8 mouse cellular contexts compared by ENCODE assay signal in genomic region chr7:45470869-45471268, GRCm38 (mm10). TPM values are rescaled to one million over a fixed set of nuclear protein-coding genes. Genes with fewer than 3 reads are reported as not detected.
DNase-seq lines count a peak whose midpoint lies in the region; ATAC-seq and TF ChIP-seq lines count a peak whose summit lies in the region.

No protein-coding gene starts in this region.

- peak; percentile 85 for DNase-seq in kidney, adult 18-20 months
- DNase-seq in ES-E14 (ENCODE audit: low read depth, low spot score), result no peak
- DNase-seq in adrenal gland, postnatal 25 days, result peak; percentile 73
- peak; percentile 66 for DNase-seq in gastrocnemius, postnatal 14 days
- DNase-seq in left cerebral cortex, postnatal 25 days (ENCODE audit: low spot score in 2 of 2), result peak; percentile 79 to 85
- peak; percentile 57 to 73 for DNase-seq in natural killer cell, adult 2 months (ENCODE audit: low spot score in 2 of 2)
- peak; percentile 87 for DNase-seq in thymus, postnatal 4 days

- no peak overlapping the region for H3K9ac ChIP-seq in kidney, embryonic 14.5 days (ENCODE audit: low read depth, low read length)
- H3K9ac ChIP-seq in ES-E14 (ENCODE audit: insufficient read depth, low read depth, low read length, poor library complexity, severe bottlenecking), result no peak overlapping the region

- H3K27me3 ChIP-seq in kidney, embryonic 14.5 days (ENCODE audit: control insufficient read depth, insufficient read depth, low read length), result no peaks in the 10 kb centered on the region

- peaks cover 3% of the 10 kb centered on the region for H3K4me1 ChIP-seq in kidney, embryonic 14.5 days (ENCODE audit: control insufficient read depth, insufficient read depth, low read length)
- peaks cover 0 to 7% of the 10 kb centered on the region in 2 experiments; a peak in 3 of 4 replicates for H3K4me1 ChIP-seq in ES-E14 (ENCODE audit: control insufficient read depth in 2 of 2, insufficient read depth in 2 of 2, low read length in 2 of 2, poor library complexity in 1 of 2)

- H3K4me2 ChIP-seq in kidney, embryonic 14.5 days (replicated peaks; ENCODE audit: low read depth, low read length), result no peak overlapping the region

- ATAC-seq in kidney, embryonic 14.5 days (ENCODE audit: low FRiP score, low TSS enrichment), result no peak

- WGBS in kidney, embryonic 14.5 days, result 3% methylated on average over 3 of the region's 3 CpGs

- no peaks in the 10 kb centered on the region for H3K36me3 ChIP-seq in kidney, embryonic 14.5 days (ENCODE audit: control insufficient read depth, insufficient read depth, low read length)
- H3K36me3 ChIP-seq in ES-E14 (ENCODE audit: control insufficient read depth, insufficient read depth, low read length, poor library complexity, severe bottlenecking), result peaks cover 4% of the 10 kb centered on the region; the same call in 1 of the 2 replicates

- in situ Hi-C loops in ES-E14 (cut with MboI; ENCODE audit: low sequenced_read_pairs in 2 of 2, unreplicated experiment in 2 of 2), result loop anchor here in 1 of 2 experiments (10.0 kb wide), 1 partner anchor 124 kb away; no protein-coding TSS in a partner anchor

- H3K9me3 ChIP-seq in kidney, embryonic 14.5 days (ENCODE audit: control insufficient read depth, low read length), result no peaks in the 10 kb centered on the region
- no peaks in the 10 kb centered on the region for H3K9me3 ChIP-seq in ES-E14 (ENCODE audit: control insufficient read depth, insufficient read depth, low read depth, low read length)

- H3K27ac ChIP-seq in kidney, embryonic 14.5 days (ENCODE audit: low read depth, low read length), result no peak overlapping the region
- no peak overlapping the region for H3K27ac ChIP-seq in ES-E14 (ENCODE audit: insufficient read depth, low read depth, low read length, poor library complexity, severe bottlenecking)

- H3K4me3 ChIP-seq in kidney, embryonic 14.5 days (ENCODE audit: low read length), result no peak overlapping the region
- no peak overlapping the region for H3K4me3 ChIP-seq in ES-E14 (ENCODE audit: insufficient read depth in 1 of 2, low read depth in 1 of 2, low read length in 2 of 2, poor library complexity in 1 of 2, severe bottlenecking in 1 of 2)

- intact Hi-C loops in gastrocnemius, postnatal 14 days (cut with DNase I; ENCODE audit: low total_unique reads), result no loop called here
- intact Hi-C loops in left cerebral cortex, postnatal 25 days (cut with DNase I), result no loop called here

TF ChIP-seq in ES-E14, 5 proteins besides CTCF, POLR2A, EP300 and RAD21:
- TF ChIP-seq ZNF384 (IDR thresholded peaks at IDR 0.05; ENCODE audit: low read depth, low read length), result no peak
- TF ChIP-seq ZC3H11A (IDR thresholded peaks at IDR 0.05; ENCODE audit: borderline replicate concordance, low read depth, low read length), result peak; percentile 19; the same call in 1 of the 2 replicates
- no peak for TF ChIP-seq CHD2 (IDR thresholded peaks at IDR 0.05; ENCODE audit: low read depth, low read length)

RNA-seq across cellular contexts. Expression of gene Bax, which starts 4.2 kb away (rescaled TPM):
- 97.3 and 110 TPM in 2 replicates for polyA plus RNA-seq in kidney, embryonic 14.5 days (2014; fragmentation: Nextera tagmentation; extraction: Ambion mirVana)
- total RNA-seq in ES-E14 (2012; rRNA removed), result 388 and 591 TPM in 2 replicates
- 61.4 and 68.8 TPM in 2 replicates for total RNA-seq in adrenal gland, postnatal 25 days (2021)
- total RNA-seq in gastrocnemius, postnatal 14 days (2021), result 10 to 100 TPM; 20.1 to 22.4 TPM
- total RNA-seq in left cerebral cortex, postnatal 25 days (2021), result 10 to 100 TPM; 67.0 to 69.8 TPM

RNA-seq across cellular contexts. Expression of gene Tulp2, which starts 10.8 kb away (rescaled TPM):
- 0.64 and 0.84 TPM in 2 replicates for polyA plus RNA-seq in kidney, embryonic 14.5 days (2014; fragmentation: Nextera tagmentation; extraction: Ambion mirVana)
- total RNA-seq in ES-E14 (2012; rRNA removed), result 2.6 TPM in 2 replicates
- total RNA-seq in adrenal gland, postnatal 25 days (2021), result 0.46 and 0.67 TPM in 2 replicates
- not detected for total RNA-seq in gastrocnemius, postnatal 14 days (2021)
- not detected for total RNA-seq in left cerebral cortex, postnatal 25 days (2021)

RNA-seq across cellular contexts. Expression of gene Ftl1, which starts 11.2 kb away (rescaled TPM):
- 3,941 and 4,356 TPM in 2 replicates for polyA plus RNA-seq in kidney, embryonic 14.5 days (2014; fragmentation: Nextera tagmentation; extraction: Ambion mirVana)
- total RNA-seq in ES-E14 (2012; rRNA removed), result 398 and 408 TPM in 2 replicates
- 786 and 951 TPM in 2 replicates for total RNA-seq in adrenal gland, postnatal 25 days (2021)
- total RNA-seq in gastrocnemius, postnatal 14 days (2021), result 100 to 1,000 TPM; 119 to 132 TPM
- 100 to 1,000 TPM; 207 to 225 TPM for total RNA-seq in left cerebral cortex, postnatal 25 days (2021)

RNA-seq across cellular contexts. Expression of gene Gm45808, which starts 15.7 kb away (rescaled TPM):
- not detected in 2 replicates for polyA plus RNA-seq in kidney, embryonic 14.5 days (2014; fragmentation: Nextera tagmentation; extraction: Ambion mirVana)
- 0.71 TPM in 1 of 2 replicates, not detected in the other for total RNA-seq in ES-E14 (2012; rRNA removed)
- total RNA-seq in adrenal gland, postnatal 25 days (2021), result 21.0 and 40.1 TPM in 2 replicates
- total RNA-seq in gastrocnemius, postnatal 14 days (2021), result 1 to 10 TPM; 6.0 to 6.2 TPM
- total RNA-seq in left cerebral cortex, postnatal 25 days (2021), result under 1 TPM in 1 of 2 experiments, not detected in 1; 0.73 TPM

RNA-seq across cellular contexts. Expression of gene Dhdh, which starts 17.7 kb away (rescaled TPM):
- polyA plus RNA-seq in kidney, embryonic 14.5 days (2014; fragmentation: Nextera tagmentation; extraction: Ambion mirVana), result 3.3 and 3.5 TPM in 2 replicates
- 3.6 and 5.3 TPM in 2 replicates for total RNA-seq in ES-E14 (2012; rRNA removed)
- 62.3 and 75.5 TPM in 2 replicates for total RNA-seq in adrenal gland, postnatal 25 days (2021)
- total RNA-seq in gastrocnemius, postnatal 14 days (2021), result 10 to 100 TPM in 1 of 2 experiments, 1 to 10 TPM in 1; 9.4 to 10.5 TPM
- 1 to 10 TPM; 2.7 to 4.0 TPM for total RNA-seq in left cerebral cortex, postnatal 25 days (2021)
